Mouse (Mus musculus): ENCODE results near the gene Amy2a2.
"Not testable (repeated sequence)": the region's sequence is repeated elsewhere in the genome, so short reads cannot be mapped to it uniquely, and the experiment has no call there.

The Amy2a2 gene

DNA sequence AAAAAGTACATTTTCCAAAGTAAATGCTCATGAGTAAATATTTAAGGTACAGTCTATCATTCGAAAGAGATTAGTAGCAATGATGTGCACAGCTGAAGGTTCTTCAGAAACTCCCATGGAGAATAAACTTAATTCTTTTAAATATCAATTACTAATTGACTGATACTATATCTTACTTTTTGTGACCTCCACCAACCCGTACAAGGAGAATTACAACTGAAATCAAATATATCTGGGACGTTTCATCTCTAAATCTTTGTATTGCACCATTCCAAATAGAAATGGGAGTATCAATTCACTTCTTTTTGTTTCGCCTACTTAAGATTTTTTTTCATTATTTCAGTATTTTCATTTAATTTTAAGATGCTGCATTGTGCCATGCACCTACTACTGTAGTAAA is at the start of gene Amy2a2:
Amy2a2 (minus strand) TSS at position 101 of the 400 bp plus-strand sequence.
- CTCF ChIA-PET, result not testable (repeated sequence)

DNA sequence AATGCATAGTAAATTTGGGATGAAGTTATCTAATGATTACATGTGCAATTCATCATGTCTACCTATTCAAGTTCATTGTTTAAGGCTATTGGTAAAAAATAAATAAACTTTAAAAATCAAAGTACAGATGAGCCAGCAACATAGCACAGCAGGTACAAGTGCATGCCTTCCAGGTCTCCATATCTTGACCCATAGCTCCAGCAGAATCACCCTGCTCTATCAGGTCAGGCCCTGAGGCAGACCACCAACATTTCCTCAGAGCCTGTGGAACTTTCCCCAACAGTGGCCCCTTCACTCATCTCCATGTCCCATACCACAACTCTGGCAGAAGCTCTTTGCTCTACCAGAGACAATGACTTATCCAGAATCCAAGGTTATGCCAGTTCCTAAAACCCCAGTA is 11.0 kb downstream of the Amy2a2 start:
- CTCF ChIA-PET, result not testable (repeated sequence)

GRCm38 (mm10) chr3:113323952-113324351 is 32.5 kb downstream of the Amy2a2 start, which contains the start of gene Amy2a3:
Gene Amy2a3, minus strand, starts transcription at chr3:113324052.
- CTCF ChIA-PET, result not testable (repeated sequence)

DNA sequence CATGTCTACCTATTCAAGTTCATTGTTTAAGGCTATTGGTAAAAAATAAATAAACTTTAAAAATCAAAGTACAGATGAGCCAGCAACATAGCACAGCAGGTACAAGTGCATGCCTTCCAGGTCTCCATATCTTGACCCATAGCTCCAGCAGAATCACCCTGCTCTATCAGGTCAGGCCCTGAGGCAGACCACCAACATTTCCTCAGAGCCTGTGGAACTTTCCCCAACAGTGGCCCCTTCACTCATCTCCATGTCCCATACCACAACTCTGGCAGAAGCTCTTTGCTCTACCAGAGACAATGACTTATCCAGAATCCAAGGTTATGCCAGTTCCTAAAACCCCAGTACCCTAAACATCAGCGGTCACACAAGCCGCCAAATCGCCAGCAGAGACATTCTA is 43.5 kb downstream of the Amy2a2 start:
- CTCF ChIA-PET, result not testable (repeated sequence)

Data from spleen, embryonic (tissue).